Mouse (Mus musculus): ENCODE measurements at regions not wholly inside any gene's neighbourhood (a gene's known extent, or its start where the extent isn't known, plus 50 kb on each side); places are given as distances from the start of the nearest gene placed in this dataset.

DNA sequence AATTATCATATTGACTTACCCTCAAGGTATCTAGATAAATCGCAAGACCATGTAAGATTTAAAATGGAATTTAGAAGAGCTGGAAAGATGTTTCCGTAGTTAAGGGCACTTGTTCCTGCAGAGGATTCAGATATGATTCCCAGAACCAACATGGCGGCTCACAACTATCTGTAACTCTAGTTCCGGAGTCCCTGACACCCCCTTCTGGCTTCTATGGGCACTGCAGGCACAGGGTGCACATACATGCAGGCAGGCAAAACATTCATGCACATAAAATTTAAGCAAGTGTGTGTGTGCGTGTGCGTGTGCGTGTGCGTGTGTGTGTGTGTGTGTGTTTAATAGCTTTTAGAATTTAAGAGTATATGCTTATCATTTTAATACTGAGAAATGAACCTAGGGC, 230.8 kb upstream of the Igfbp3 start:
- TF ChIP-seq MAX (IDR thresholded peaks at IDR 0.05; ENCODE audit: low read depth) (no peak), POLR2A (IDR thresholded peaks at IDR 0.05; ENCODE audit: insufficient read length, low read depth) (no peak), CEBPB (IDR thresholded peaks at IDR 0.05; ENCODE audit: insufficient read depth, poor library complexity, severe bottlenecking) (no peak), TCF12 (IDR thresholded peaks at IDR 0.05; ENCODE audit: insufficient read depth, poor library complexity, severe bottlenecking) (no peak), TCF3 (IDR thresholded peaks at IDR 0.05; ENCODE audit: insufficient read length, low read depth) (no peak), E2F4 (IDR thresholded peaks at IDR 0.05; ENCODE audit: insufficient read depth) (no peak), SRF (IDR thresholded peaks at IDR 0.05; ENCODE audit: control insufficient read depth, insufficient read length, low read depth) (no peak), USF1 (IDR thresholded peaks at IDR 0.05; ENCODE audit: low read depth) (no peak), REST (IDR thresholded peaks at IDR 0.05; ENCODE audit: insufficient read depth, insufficient read length) (no peak), MYOD1 (IDR thresholded peaks at IDR 0.05; ENCODE audit: control insufficient read depth in 1 of 3, insufficient read length in 2 of 3, low read depth in 2 of 3) (no peak), POLR2AphosphoS2 (IDR thresholded peaks at IDR 0.05; ENCODE audit: insufficient read length, low read depth) (no peak)
